Mouse (Mus musculus): Measurements from ENCODE around the gene Zc3h18. TPM values are rescaled to one million over a fixed set of nuclear protein-coding genes. Genes with fewer than 3 reads are reported as not detected.

The Zc3h18 gene
- polyA plus RNA-seq (2012; rRNA removed; ENCODE audit: low replicate concordance), result 19.1 and 31.8 TPM in 2 replicates

DNA sequence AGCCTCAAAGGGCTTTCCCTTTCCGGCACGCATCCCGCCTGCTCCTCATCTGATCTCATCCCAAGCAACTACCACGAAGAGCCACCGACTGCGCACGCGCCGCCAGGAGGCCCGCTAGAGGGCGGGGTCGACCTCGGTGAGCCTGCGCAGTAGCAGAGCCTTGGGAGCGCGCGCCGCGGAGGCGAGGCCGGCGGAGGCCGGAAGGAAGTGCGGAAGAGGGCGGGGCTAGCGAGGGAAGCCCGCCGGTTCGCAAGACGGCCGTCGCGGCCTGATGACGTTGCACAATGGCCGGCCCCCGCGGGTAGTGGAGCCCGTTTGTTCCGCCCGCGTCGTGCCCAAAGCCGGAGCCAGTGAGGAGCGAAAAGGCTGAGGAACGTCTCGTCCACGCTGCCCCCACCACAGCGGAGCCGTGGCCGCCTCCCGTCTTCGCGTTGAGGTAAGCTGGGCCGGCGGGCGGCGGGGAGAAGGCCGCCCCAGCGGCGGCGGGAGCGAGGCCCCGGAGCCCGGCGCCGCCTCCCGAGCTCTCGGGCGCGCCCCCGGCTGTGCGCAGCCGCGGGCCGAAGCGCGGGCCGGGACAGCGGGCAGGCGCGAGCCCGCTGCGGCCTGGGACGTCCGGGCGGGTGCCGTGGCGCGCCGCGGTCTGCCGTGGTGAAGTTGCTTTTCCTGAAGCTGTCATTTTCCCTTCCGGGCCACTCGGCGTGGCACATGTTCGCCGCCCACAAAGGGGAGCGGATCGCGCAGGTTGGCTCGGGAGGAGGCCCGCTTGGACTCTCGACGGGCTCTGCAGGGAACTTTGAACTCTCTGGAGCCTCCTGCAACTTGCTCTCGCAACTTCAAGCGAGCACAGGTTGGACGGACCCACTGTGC, at the start of gene Zc3h18:
Gene Zc3h18 (plus strand): TSS at position 245 of the 867 bp plus-strand sequence.

DNA sequence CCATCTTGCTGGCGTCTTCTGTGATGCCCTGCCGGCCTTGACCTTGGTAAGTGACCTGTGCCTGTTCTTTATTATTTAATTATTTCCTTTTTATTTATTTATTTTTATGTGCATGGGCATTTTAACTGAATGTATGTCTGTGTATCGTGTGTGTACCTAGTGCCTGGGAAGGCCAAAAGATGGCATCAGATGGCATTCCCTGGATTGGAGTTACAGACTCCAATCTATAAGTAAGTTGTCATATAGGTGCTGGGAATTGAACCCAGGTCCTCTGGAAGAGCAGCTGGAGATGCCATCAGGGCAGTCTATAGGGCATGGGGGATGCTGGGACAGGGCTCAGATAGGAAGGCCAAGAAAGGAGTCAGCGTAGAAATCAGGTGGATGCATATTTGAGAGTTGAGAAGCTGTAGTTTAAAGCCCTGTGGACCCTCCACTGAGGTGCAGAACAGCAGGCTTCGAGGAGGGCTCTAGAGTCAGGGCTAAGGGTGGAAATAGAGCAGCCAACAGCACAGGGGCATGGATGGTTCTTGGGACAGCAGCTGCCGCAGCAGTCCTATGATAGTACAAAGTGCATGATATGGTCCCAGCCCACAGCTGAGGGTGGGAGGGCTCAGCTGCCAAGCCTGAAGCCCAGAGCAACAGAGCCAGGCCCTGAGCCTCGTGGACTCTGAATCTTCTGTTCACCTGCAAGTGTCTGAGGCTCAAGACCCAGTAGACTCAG, 15.6 kb upstream of the Zc3h18 start, which contains the start of gene Trhr2:
Gene Trhr2 (minus strand): TSS at position 51 of the 721 bp plus-strand sequence.

DNA sequence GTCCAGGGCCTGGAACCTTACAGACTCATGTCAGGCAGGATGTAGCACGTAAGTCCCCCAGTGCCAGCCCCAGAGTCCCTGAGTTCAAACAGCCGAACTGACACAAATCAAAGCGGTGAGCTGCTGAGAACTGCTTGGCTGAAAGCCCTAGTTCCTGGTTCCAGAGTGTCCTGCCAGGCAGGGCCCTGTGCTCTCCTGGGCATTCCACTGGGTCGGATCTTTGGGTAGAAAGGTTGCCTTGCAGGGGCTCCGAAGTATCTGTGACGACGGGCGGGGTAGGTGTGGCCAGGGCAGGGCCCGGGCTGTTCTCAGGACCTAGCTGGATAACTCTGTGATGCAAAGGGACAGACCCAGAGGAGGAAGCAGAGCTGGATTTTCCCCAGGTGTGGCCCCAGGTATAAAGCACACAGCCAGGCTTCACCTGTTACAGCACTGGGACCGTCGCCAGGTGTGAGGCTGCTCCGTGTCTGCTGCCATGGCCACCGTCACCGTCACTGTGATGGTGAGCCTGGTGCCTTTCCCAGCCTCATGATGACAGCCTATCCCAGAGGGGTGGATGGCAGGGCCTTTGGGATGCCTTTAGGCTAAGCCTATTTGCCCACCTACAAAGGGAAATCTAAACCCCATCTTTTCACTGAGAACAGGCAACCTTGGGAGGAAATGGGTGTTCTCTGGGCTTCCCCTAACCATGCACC, 45.1 kb downstream of the Zc3h18 start, which contains the start of gene Il17c:
Gene Il17c (plus strand): TSS at position 645 of the 695 bp plus-strand sequence.

DNA sequence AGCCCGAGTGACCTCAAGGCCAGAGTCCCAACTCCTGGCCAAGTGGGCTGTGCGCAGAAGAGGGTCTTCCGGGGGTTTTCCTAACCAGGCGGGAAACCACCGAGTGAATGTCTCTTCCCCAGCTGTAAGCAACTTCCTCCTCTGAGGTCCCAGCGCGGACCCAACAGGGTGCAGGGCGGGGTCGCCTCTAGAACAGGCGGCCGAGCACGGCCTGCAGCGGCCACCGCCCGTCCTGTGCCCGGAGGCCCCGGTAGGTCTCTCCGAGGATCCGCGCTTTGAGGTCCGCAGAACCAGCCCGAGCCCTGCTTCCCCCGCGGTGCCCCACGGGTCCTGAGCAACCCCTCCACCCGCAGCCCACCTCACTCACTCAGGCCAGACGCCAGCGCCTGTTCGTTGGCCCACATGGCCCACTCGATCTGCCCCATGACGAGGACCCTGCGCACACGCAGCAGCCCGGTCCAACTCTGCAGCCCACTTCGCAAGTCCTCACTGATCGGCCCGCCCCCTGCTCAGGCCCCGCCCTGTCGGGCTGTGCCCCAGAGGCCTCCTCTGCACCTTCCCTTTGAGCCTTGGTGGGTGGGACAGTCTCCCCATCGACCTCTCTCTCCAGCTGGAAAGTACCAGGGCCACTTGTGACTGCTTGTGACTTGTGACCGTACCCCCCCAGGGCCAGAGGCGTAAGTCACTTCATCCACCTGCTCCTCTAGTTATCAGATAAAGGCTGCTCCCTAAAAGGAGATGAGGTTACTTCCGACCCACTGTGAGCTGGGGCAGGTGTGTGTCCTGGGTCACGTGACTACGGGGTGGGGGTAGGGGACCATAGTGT, 56.2 kb downstream of the Zc3h18 start, which contains the start of gene Cyba:
Gene Cyba (minus strand): TSS at position 488 of the 826 bp plus-strand sequence.

DNA sequence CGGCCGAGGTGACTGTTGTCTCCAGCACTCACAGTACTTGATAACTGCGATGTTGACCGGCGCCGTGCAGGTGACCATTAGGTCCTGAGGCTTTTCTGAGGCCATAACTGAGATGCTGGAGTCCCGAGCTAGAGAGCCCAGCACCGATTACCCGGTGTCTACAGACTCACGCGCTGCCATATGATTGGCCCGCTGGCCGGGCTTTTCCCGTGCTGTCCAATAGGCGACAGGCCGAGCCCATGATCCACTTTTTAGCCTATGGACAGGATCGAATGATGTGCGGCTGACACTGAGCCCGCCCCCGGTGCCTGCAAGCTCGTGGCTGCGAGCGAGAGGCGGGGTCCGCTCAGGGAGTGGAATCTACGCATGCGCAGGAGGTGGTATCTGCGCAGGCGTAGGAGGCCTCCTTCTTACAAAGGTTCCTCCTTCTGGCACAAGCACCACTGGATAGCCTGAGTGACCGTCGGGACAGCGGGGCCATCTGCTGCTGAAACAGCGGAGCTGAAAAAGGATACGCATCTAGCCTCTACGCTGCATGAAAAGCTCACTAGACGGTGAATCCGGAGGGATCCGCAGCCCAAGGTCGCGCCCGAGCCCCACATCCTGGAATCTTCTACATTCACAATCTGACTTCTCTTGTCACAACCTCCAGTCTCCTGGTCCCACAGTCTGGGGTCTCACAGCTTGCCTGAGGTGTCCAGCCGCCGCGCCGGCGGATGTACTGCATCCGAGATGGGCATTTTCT, 67.0 kb downstream of the Zc3h18 start, which contains the start of gene Mvd:
Gene Mvd (minus strand): TSS at position 161 of the 745 bp plus-strand sequence.

DNA sequence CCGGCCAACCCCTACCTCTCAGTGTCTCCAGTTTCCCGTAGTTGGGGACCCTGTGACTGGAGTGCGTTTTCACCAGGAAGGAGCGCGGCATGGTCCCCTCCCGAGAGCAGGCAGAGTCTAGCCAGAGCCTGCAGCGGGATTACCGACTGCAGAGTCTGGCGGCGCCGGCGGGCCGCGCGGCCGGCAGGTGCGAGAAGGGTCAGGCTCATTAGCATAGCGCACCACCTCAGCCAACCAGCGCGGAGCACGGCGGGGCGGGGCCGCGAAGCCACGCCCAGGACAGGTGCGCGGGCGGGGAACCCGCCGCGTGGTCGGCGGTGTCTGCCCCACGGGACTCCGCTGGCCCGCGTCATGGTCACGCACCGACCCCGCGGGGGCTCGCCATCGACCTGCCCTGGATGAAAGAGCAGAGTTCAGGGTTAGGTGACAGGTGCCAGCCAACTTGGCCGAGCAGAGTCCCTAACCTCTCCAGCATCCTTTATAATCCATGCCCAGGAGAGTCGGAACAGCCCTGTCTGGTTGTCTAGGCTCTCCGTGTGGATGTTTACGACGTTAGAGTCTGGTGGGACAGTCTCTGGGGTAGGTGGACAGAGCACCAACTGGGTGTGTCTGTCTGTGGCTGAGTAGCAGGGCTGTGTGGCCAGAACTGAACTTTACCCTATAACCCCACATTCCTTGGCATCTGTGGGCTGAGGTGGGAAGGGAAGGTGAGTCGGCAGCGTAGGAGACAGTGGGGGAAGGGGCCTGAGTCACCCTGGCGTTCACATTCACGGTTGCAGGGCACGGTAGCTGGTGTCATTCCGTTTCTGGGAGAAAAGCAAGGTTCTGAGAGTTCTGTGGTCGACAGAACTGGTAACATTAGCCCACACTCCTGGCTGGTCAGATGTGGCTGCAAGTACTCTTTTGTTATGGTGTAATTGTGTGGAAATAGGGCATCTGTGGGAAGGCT, 84.4 kb downstream of the Zc3h18 start, which contains the start of gene Snai3:
Gene Snai3 (minus strand): TSS at position 210 of the 949 bp plus-strand sequence.

Other genes with a start within 250 kb of the Zc3h18 start
- 14.3 and 36.0 TPM in 2 replicates for gene Zfpm1, start 94.5 kb upstream of the Zc3h18 start, polyA plus RNA-seq (2012; rRNA removed; ENCODE audit: low replicate concordance)
- gene Trhr2, start 15.9 kb upstream of the Zc3h18 start, polyA plus RNA-seq (2012; rRNA removed; ENCODE audit: low replicate concordance), result not detected in 2 replicates
- gene Il17c, start 45.4 kb downstream of the Zc3h18 start, polyA plus RNA-seq (2012; rRNA removed; ENCODE audit: low replicate concordance), result 0.19 and 0.32 TPM in 2 replicates
- gene Cyba, start 56.3 kb downstream of the Zc3h18 start, polyA plus RNA-seq (2012; rRNA removed; ENCODE audit: low replicate concordance), result 87.0 and 191 TPM in 2 replicates
- 33.7 and 36.7 TPM in 2 replicates for gene Mvd, start 66.8 kb downstream of the Zc3h18 start, polyA plus RNA-seq (2012; rRNA removed; ENCODE audit: low replicate concordance)
- 0.20 and 0.85 TPM in 2 replicates for gene Snai3, start 84.1 kb downstream of the Zc3h18 start, polyA plus RNA-seq (2012; rRNA removed; ENCODE audit: low replicate concordance)
- gene Rnf166, start 99.5 kb downstream of the Zc3h18 start, polyA plus RNA-seq (2012; rRNA removed; ENCODE audit: low replicate concordance), result 74.3 and 112 TPM in 2 replicates
- 20.0 and 42.8 TPM in 2 replicates for gene Ctu2, start 99.5 kb downstream of the Zc3h18 start, polyA plus RNA-seq (2012; rRNA removed; ENCODE audit: low replicate concordance)
- gene Piezo1, start 174.7 kb downstream of the Zc3h18 start, polyA plus RNA-seq (2012; rRNA removed; ENCODE audit: low replicate concordance), result 208 and 217 TPM in 2 replicates
- gene Cdt1, start 191.4 kb downstream of the Zc3h18 start, polyA plus RNA-seq (2012; rRNA removed; ENCODE audit: low replicate concordance), result 6.5 and 27.5 TPM in 2 replicates
- gene Aprt, start 200.3 kb downstream of the Zc3h18 start, polyA plus RNA-seq (2012; rRNA removed; ENCODE audit: low replicate concordance), result 48.9 and 263 TPM in 2 replicates
- 25.7 and 35.7 TPM in 2 replicates for gene Galns, start 234.9 kb downstream of the Zc3h18 start, polyA plus RNA-seq (2012; rRNA removed; ENCODE audit: low replicate concordance)
- 135 and 185 TPM in 2 replicates for gene Trappc2l, start 235.0 kb downstream of the Zc3h18 start, polyA plus RNA-seq (2012; rRNA removed; ENCODE audit: low replicate concordance)
- not detected in 2 replicates for gene Pabpn1l, start 246.1 kb downstream of the Zc3h18 start, polyA plus RNA-seq (2012; rRNA removed; ENCODE audit: low replicate concordance)